Mouse (Mus musculus): Measurements from ENCODE around the gene Nol10. TPM values are rescaled to one million over a fixed set of nuclear protein-coding genes. Genes with fewer than 3 reads are reported as not detected.

Nol10 gene
- 10 to 100 TPM; 16.3 to 25.1 TPM for polyA plus RNA-seq (2017; shearing (Covaris generic))

DNA sequence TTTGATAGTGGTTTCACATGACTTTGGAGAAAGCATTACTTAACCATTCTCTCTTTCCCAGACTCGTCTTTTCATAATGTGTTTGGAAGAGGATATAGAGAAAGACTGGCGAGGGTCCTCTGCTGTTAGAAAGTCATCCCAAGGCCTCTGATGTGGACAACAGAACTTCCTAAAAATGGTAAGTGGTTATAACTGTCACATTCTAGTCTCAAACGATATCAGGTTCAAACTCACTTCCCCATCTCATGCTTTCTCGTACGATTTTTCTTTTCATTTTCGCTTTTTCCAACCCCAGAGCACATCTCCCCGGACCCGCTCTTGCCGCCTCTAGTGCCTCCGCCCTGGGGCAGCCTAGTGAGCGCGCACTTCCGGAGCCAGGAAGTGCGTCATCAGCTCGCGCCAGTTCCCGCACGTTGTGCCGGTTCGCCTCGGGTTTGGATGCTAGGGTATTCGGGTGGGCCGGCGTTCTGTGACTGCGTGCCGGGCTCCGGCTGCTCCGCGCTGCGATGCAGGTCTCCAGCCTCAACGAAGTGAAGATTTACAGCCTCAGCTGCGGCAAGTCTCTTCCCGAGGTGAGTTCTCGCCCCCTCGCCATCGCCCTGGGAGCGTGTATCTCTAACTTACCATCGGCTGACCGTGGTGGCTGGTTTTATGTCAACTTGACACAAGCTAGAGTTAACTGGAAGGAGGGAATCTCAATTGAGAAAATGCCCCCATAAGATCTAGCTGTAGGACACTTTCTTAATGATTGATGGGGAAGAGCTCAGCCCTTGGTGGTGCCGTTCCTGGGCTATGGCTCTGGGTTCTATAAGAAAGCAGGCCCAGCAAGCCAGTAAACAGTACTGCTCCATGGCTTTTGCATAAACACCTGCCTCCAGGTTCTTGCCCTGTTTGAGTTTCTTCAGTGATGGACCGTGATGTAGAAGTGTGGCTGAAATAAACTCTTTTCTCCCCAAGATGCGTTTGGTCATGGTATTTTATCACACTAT is at the start of gene Nol10:
Gene Nol10, plus strand, starts transcription at position 411 of the 989 bp plus-strand sequence.

GRCm38 (mm10) chr12:17329259-17329658 is 19.0 kb upstream of the Nol10 start, which contains the start of gene Atp6v1c2:
TSS of gene Atp6v1c2 (minus strand) at chr12:17329359.

Other genes with a start within 250 kb of the Nol10 start
- gene Kcnf1, start 171.6 kb upstream of the Nol10 start, polyA plus RNA-seq (2017; shearing (Covaris generic)), result 1 to 10 TPM in 1 of 2 experiments, under 1 TPM in 1; 0.26 to 1.0 TPM
- 100 to 1,000 TPM; 142 to 157 TPM for gene Pdia6, start 81.9 kb upstream of the Nol10 start, polyA plus RNA-seq (2017; shearing (Covaris generic))
- under 1 TPM in 1 of 2 experiments, not detected in 1; 0.64 TPM for gene Atp6v1c2, start 19.1 kb upstream of the Nol10 start, polyA plus RNA-seq (2017; shearing (Covaris generic))
- 100 to 1,000 TPM in 1 of 2 experiments, 10 to 100 TPM in 1; 64.0 to 139 TPM for gene Odc1, start 196.3 kb downstream of the Nol10 start, polyA plus RNA-seq (2017; shearing (Covaris generic))